Mouse (Mus musculus) CH12.LX (cell line): Measurements from ENCODE around the gene Fbxo10. TPM values are rescaled to one million over a fixed set of nuclear protein-coding genes. Genes with fewer than 3 reads are reported as not detected.

Source experiments
- DNase-seq: peaks from one replicate; pipeline ENCODE4 v3.0.0-alpha.2; 2013; ENCODE audit errors: extremely low read depth
- H3K27ac ChIP-seq: 2 replicates; pipeline ENCODE4 v1.5.1; 2012; ENCODE audit warnings: low read depth, mild to moderate bottlenecking, control low read depth, moderate library complexity; ENCODE audit not compliant: insufficient read depth
- H3K27me3 ChIP-seq: replicated peaks from 2 replicates; pipeline ENCODE3; 2012; ENCODE audit warnings: inconsistent platforms
- H3K36me3 ChIP-seq, 2 experiments: replicated peaks in 1 of 2; 2 replicates each; pipeline versions ENCODE3 to v1.6.1; 2012; ENCODE audit warnings: inconsistent platforms in 1 of 2, low read length in 1 of 2, mild to moderate bottlenecking in 1 of 2, mixed read lengths in 1 of 2, moderate library complexity in 1 of 2; ENCODE audit not compliant: control insufficient read depth in 1 of 2, insufficient read depth in 1 of 2
- H3K4me1 ChIP-seq, 2 experiments: 2 replicates each; pipeline ENCODE4 v1.6.1; 2012; ENCODE audit warnings: inconsistent platforms in 1 of 2, moderate library complexity in 1 of 2; ENCODE audit not compliant: insufficient read depth in 2 of 2, control insufficient read depth in 1 of 2
- H3K4me2 ChIP-seq: 2 replicates; pipeline ENCODE4 v1.6.1; 2012; ENCODE audit warnings: low read depth, mild to moderate bottlenecking, control low read depth; ENCODE audit not compliant: poor library complexity, insufficient read depth, severe bottlenecking
- H3K4me3 ChIP-seq, 3 experiments: fragments of 150-350 bp in 1 of 3; sonication (generic) in 1 of 3; replicated peaks in 1 of 3; 2 replicates each; pipeline versions ENCODE3 to v1.5.1; 2011 to 2012; ENCODE audit warnings: low read depth in 2 of 3, low read length in 2 of 3, mild to moderate bottlenecking in 2 of 3, moderate library complexity in 2 of 3, control low read depth in 1 of 3, improper control_type of control experiment in 1 of 3, inconsistent platforms in 1 of 3, mixed read lengths in 1 of 3; ENCODE audit not compliant: poor library complexity in 1 of 3
- H3K79me2 ChIP-seq: replicated peaks from 2 replicates; pipeline ENCODE4 v1.6.1; 2012; ENCODE audit warnings: mild to moderate bottlenecking, moderate library complexity; ENCODE audit not compliant: control insufficient read depth, poor library complexity, insufficient read depth, severe bottlenecking; ENCODE audit errors: extremely low read depth
- H3K9ac ChIP-seq: 2 replicates; pipeline ENCODE4 v1.6.1; 2012; ENCODE audit warnings: low read depth, mild to moderate bottlenecking, control low read depth, moderate library complexity; ENCODE audit not compliant: insufficient read depth
- H3K9me3 ChIP-seq: replicated peaks from 2 replicates; pipeline ENCODE3; 2012; ENCODE audit warnings: low read length, inconsistent platforms, mixed read lengths
- BHLHE40 ChIP-seq: IDR thresholded peaks from 2 replicates; pipeline ENCODE4 v1.6.1; 2011; ENCODE audit warnings: mild to moderate bottlenecking, low read depth, low read length, improper control_type of control experiment
- CHD2 ChIP-seq: IDR thresholded peaks from 2 replicates; pipeline ENCODE4 v1.6.1; 2011; ENCODE audit warnings: low read length, improper control_type of control experiment
- CTCF ChIP-seq, 2 experiments: IDR thresholded peaks in 1 of 2; conservative IDR thresholded peaks in 1 of 2; 2 replicates each; pipeline ENCODE4 v1.5.1; 2011 to 2012; ENCODE audit warnings: low read depth in 2 of 2, low read length in 2 of 2, improper control_type of control experiment in 1 of 2, inconsistent platforms in 1 of 2, mild to moderate bottlenecking in 1 of 2, moderate library complexity in 1 of 2
- ELF1 ChIP-seq: IDR thresholded peaks from 2 replicates; pipeline ENCODE4 v1.6.1; 2014; ENCODE audit warnings: low read depth, mild to moderate bottlenecking, inconsistent platforms, low read length, improper control_type of control experiment
- GABPA ChIP-seq: IDR thresholded peaks from 2 replicates; pipeline ENCODE4 v1.6.1; 2012; ENCODE audit warnings: low read depth, low read length, improper control_type of control experiment, inconsistent platforms; ENCODE audit not compliant: insufficient replicate concordance
- IRF4 ChIP-seq: IDR thresholded peaks from 2 replicates; pipeline ENCODE4 v1.6.1; 2014; ENCODE audit warnings: low read depth, mild to moderate bottlenecking, inconsistent platforms, low read length, improper control_type of control experiment
- JUND ChIP-seq: conservative IDR thresholded peaks from 2 replicates; pipeline ENCODE4 v1.6.1; 2011; ENCODE audit warnings: low read depth, low read length, improper control_type of control experiment
- MAFK ChIP-seq: IDR thresholded peaks from 2 replicates; pipeline ENCODE4 v1.6.1; 2011; ENCODE audit warnings: low read length, improper control_type of control experiment; ENCODE audit not compliant: insufficient replicate concordance
- MXI1 ChIP-seq: IDR thresholded peaks from 2 replicates; pipeline ENCODE4 v1.6.1; 2011; ENCODE audit warnings: mild to moderate bottlenecking, low read depth, low read length, improper control_type of control experiment
- MYC ChIP-seq: IDR thresholded peaks from 2 replicates; pipeline ENCODE4 v1.6.1; 2011; ENCODE audit warnings: low read depth, mild to moderate bottlenecking, improper control_type of control experiment, low read length
- NRF1 ChIP-seq: IDR thresholded peaks from 2 replicates; pipeline ENCODE4 v1.6.1; 2014; ENCODE audit warnings: low read depth, mild to moderate bottlenecking, inconsistent platforms, low read length, improper control_type of control experiment, moderate library complexity
- POLR2A ChIP-seq: IDR thresholded peaks from 2 replicates; pipeline ENCODE4 v1.6.1; 2011; ENCODE audit warnings: low read depth, mild to moderate bottlenecking, improper control_type of control experiment, low read length
- RAD21 ChIP-seq: IDR thresholded peaks from 2 replicates; pipeline ENCODE4 v1.6.1; 2011; ENCODE audit warnings: low read depth, mild to moderate bottlenecking, low read length, improper control_type of control experiment, moderate library complexity
- SIN3A ChIP-seq: IDR thresholded peaks from 2 replicates; pipeline ENCODE4 v1.6.1; 2012; ENCODE audit warnings: low read length, improper control_type of control experiment, inconsistent platforms
- SMC3 ChIP-seq: IDR thresholded peaks from 2 replicates; pipeline ENCODE4 v1.6.1; 2011; ENCODE audit warnings: low read depth, low read length, improper control_type of control experiment
- UBTF ChIP-seq: IDR thresholded peaks from 2 replicates; pipeline ENCODE4 v1.6.1; 2012; ENCODE audit warnings: low read depth, mild to moderate bottlenecking, inconsistent platforms, low read length, improper control_type of control experiment, moderate library complexity
- USF1 ChIP-seq: IDR thresholded peaks from 2 replicates; pipeline ENCODE4 v1.6.1; 2014; ENCODE audit warnings: low read depth, mild to moderate bottlenecking, inconsistent platforms, low read length, improper control_type of control experiment
- USF2 ChIP-seq: conservative IDR thresholded peaks from 2 replicates; pipeline ENCODE4 v1.6.1; 2011; ENCODE audit warnings: low read depth, low read length, improper control_type of control experiment
- ZC3H11A ChIP-seq: IDR thresholded peaks from 2 replicates; pipeline ENCODE4 v1.6.1; 2012; ENCODE audit warnings: low read depth, mild to moderate bottlenecking, inconsistent platforms, low read length, improper control_type of control experiment
- ZKSCAN1 ChIP-seq: IDR thresholded peaks from 2 replicates; pipeline ENCODE4 v1.6.1; 2012; ENCODE audit warnings: low read depth, inconsistent platforms, low read length, improper control_type of control experiment, borderline replicate concordance
- ZMIZ1 ChIP-seq: IDR thresholded peaks from 2 replicates; pipeline ENCODE4 v1.6.1; 2012; ENCODE audit warnings: low read depth, mild to moderate bottlenecking, inconsistent platforms, low read length, improper control_type of control experiment
- dilution Hi-C: fragments of 300-500 bp; cut with MboI; formaldehyde crosslinking; loops from 2 replicates; pipeline ENCODE4 v1.14.3; 2020; ENCODE audit warnings: low sequenced_read_pairs; ENCODE audit not compliant: extremely low pct_unique_long_range_greater_than_20kb, extremely low pct_ligation_motif_present
- in situ Hi-C: fragments of 300-500 bp; cut with MboI; formaldehyde crosslinking; loops from 3 replicates; pipeline ENCODE4 v1.14.3; 2019; ENCODE audit warnings: low sequenced_read_pairs, low pct_ligation_motif_present, low pct_unique_long_range_greater_than_20kb, mixed read lengths
- polyA plus RNA-seq: library from polyadenylated mRNA; unstranded; fragments of >175 nt; gene quantifications from 2 replicates; pipeline ENCODE4 v1.2.1, GENCODE M21; 2012; ENCODE audit warnings: low read depth; ENCODE audit not compliant: insufficient read length
- total RNA-seq, 2 experiments: library from RNA; depleted of rRNA; stranded (reverse); fragments of 300-350 nt in 1 of 2; fragments of >200 nt in 1 of 2; gene quantifications; 2 replicates each; pipeline ENCODE4 v1.2.3; 2012 to 2014

The Fbxo10 gene
- total and polyA plus RNA-seq, 3 experiments = 0.39 to 1.4 (median 0.64) TPM

- DNase-seq = peak; percentile 69
- H3K79me2 ChIP-seq = peaks cover 3% of the 10 kb centered on the region
- H3K9ac ChIP-seq = no peak overlapping the region
- TF ChIP-seq RAD21 (peak; percentile 92), ZC3H11A (no peak), ELF1 (peak; percentile 40), JUND (0 out of 2 replicates have a peak, but pooled peaks have one; percentile 25), CTCF (conservative IDR thresholded peaks at IDR 0.05 in 1 of 2, IDR thresholded peaks at IDR 0.05 in 1 of 2; ENCODE audit: low read depth in 2 of 2, low read length in 2 of 2) (peak; percentile 66 to 90), SIN3A (peak; percentile 49; the same call in 1 of the 2 replicates), CHD2 (peak; percentile 71; the same call in 1 of the 2 replicates), IRF4 (0 out of 2 replicates have a peak, but pooled peaks have one; percentile 10), MXI1 (no peak), MAFK (no peak), SMC3 (peak; percentile 67)
- TF ChIP-seq, all 38 proteins: peak for 8
- no peaks in the 10 kb centered on the region for H3K27me3 ChIP-seq
- no peak overlapping the region for H3K4me3 ChIP-seq
- H3K4me2 ChIP-seq = 0 out of 2 replicates have a peak overlapping the region, but pooled peaks have one; percentile 23
- H3K27ac ChIP-seq = no peak overlapping the region
- peaks cover 0 to 6% of the 10 kb centered on the region in 2 experiments for H3K36me3 ChIP-seq
- dilution Hi-C loops = no loop called here
- H3K9me3 ChIP-seq = no peaks in the 10 kb centered on the region
- in situ Hi-C loops = no loop called here
- peaks cover 10 to 38% of the 10 kb centered on the region in 2 experiments for H3K4me1 ChIP-seq
These were observed 68.8 kb downstream of the Fbxo10 start for GRCm38 (mm10) chr4:45015615-45016014.

GRCm38 (mm10) chr4:45013537-45013936 is 70.9 kb downstream of the Fbxo10 start:
- no peak for DNase-seq
- Histone ChIP-seq H3K27me3 (no peaks in the 10 kb centered on the region), H3K9ac (peak overlapping the region; percentile 82), H3K36me3 (peaks cover 0 to 2% of the 10 kb centered on the region in 2 experiments), H3K79me2 (peaks cover 9% of the 10 kb centered on the region), H3K27ac (no peak overlapping the region), H3K4me2 (peak overlapping the region; percentile 79), H3K9me3 (no peaks in the 10 kb centered on the region), H3K4me1 (peaks cover 8 to 35% of the 10 kb centered on the region in 2 experiments), H3K4me3 (peak overlapping the region in 2 of 3 experiments; percentile 95 to 99)
- in situ Hi-C loops = no loop called here
- dilution Hi-C loops = no loop called here
- no peak for TF ChIP-seq MXI1
- no peak for TF ChIP-seq USF1
- no peak for TF ChIP-seq POLR2A
- 0 out of 2 replicates have a peak, but pooled peaks have one; percentile 23 for TF ChIP-seq MYC

- H3K4me3 ChIP-seq = peak overlapping the region; percentile 87 to 99 (median 95)
- TF ChIP-seq MAFK (no peak), UBTF (no peak), GABPA (no peak), ZKSCAN1 (no peak), USF2 (no peak), ZMIZ1 (no peak), BHLHE40 (no peak), MXI1 (no peak), CHD2 (no peak), RAD21 (no peak), NRF1 (no peak)
- dilution Hi-C loops (no loop called here), in situ Hi-C loops (no loop called here)
- peaks cover 8 to 33% of the 10 kb centered on the region in 2 experiments for H3K4me1 ChIP-seq
- peaks cover 9% of the 10 kb centered on the region for H3K79me2 ChIP-seq
- peak overlapping the region; percentile 82 for H3K9ac ChIP-seq
- H3K27me3 ChIP-seq = no peaks in the 10 kb centered on the region
- no peak for DNase-seq
- H3K36me3 ChIP-seq = peaks cover 0 to 2% of the 10 kb centered on the region in 2 experiments
- peak overlapping the region; percentile 79 for H3K4me2 ChIP-seq
- peak overlapping the region; percentile 41 for H3K27ac ChIP-seq
- no peaks in the 10 kb centered on the region for H3K9me3 ChIP-seq
These were observed 71.4 kb downstream of the Fbxo10 start for GRCm38 (mm10) chr4:45013031-45013431.
